Mouse (Mus musculus) hindbrain, embryonic 14.5 days (tissue): ENCODE data around the gene Ncor2. TPM values are rescaled to one million over a fixed set of nuclear protein-coding genes. Genes with fewer than 3 reads are reported as not detected.

Experiments used
- ATAC-seq: fragments of 200-750 bp; cut with Nextera tagmentation; 2 replicates; pipeline ENCODE4 v1.8.0; 2017; ENCODE audit warnings: moderate number of reproducible peaks, mild to moderate bottlenecking, moderate TSS enrichment, moderate library complexity; ENCODE audit not compliant: low FRiP score
- DNase-seq: peaks from one replicate; pipeline ENCODE4 v3.0.0-alpha.2; 2015; ENCODE audit warnings: low spot score
- H3K27ac ChIP-seq: fragments of 300-500 bp; sonication (generic); 2 replicates; pipeline ENCODE4 v1.5.1; 2014; ENCODE audit warnings: mild to moderate bottlenecking, moderate library complexity
- H3K27me3 ChIP-seq: fragments of 300-500 bp; sonication (generic); 2 replicates; pipeline ENCODE4 v1.6.1; 2014; ENCODE audit warnings: mild to moderate bottlenecking, low read length, mixed read lengths; ENCODE audit not compliant: control insufficient read depth, insufficient read depth
- H3K36me3 ChIP-seq: fragments of 300-500 bp; sonication (generic); replicated peaks from 2 replicates; pipeline ENCODE4 v1.6.1; 2014; ENCODE audit not compliant: control insufficient read depth, insufficient read depth
- H3K4me1 ChIP-seq: fragments of 300-500 bp; sonication (generic); replicated peaks from 2 replicates; pipeline ENCODE4 v1.6.1; 2014; ENCODE audit warnings: antibody characterized with exemption, low read length, mixed read lengths; ENCODE audit not compliant: control insufficient read depth, insufficient read depth
- H3K4me2 ChIP-seq: fragments of 300-500 bp; sonication (generic); replicated peaks from 2 replicates; pipeline ENCODE4 v1.6.1; 2014; ENCODE audit warnings: mild to moderate bottlenecking, moderate library complexity
- H3K4me3 ChIP-seq: fragments of 300-500 bp; sonication (generic); replicated peaks from 2 replicates; pipeline ENCODE4 v1.5.1; 2014; ENCODE audit warnings: mild to moderate bottlenecking, low read length
- H3K9ac ChIP-seq: fragments of 300-500 bp; sonication (generic); 2 replicates; pipeline ENCODE4 v1.6.1; 2014
- H3K9me3 ChIP-seq: fragments of 300-500 bp; sonication (generic); 2 replicates; pipeline ENCODE4 v1.6.1; 2016; ENCODE audit warnings: low read length; ENCODE audit not compliant: control insufficient read depth
- WGBS: fragments of 180-500 bp; shearing (Covaris S2); extraction: QIAGEN DNeasy Blood & Tissue Kit; methylation state at CpG from one replicate; pipeline ENCODE4 v1.1.7; 2014; 5-methylcytosine and 5-hydroxymethylcytosine counted together
- polyA plus RNA-seq: library from polyadenylated mRNA; unstranded; fragments of >200 nt; fragmentation: Nextera tagmentation; extraction: Ambion mirVana; gene quantifications from 2 replicates; pipeline ENCODE4 v1.2.1, GENCODE M21; 2014

The Ncor2 gene
- polyA plus RNA-seq, 1 experiment from 2014 or later: 27.4 TPM

- H3K27me3 ChIP-seq: no peaks in the 10 kb centered on the region
- peak overlapping the region; percentile 87 for H3K9ac ChIP-seq
- peak overlapping the region; percentile 78; the same call in 1 of the 2 replicates for H3K4me3 ChIP-seq
- no peaks in the 10 kb centered on the region for H3K36me3 ChIP-seq
- no peaks in the 10 kb centered on the region for H3K9me3 ChIP-seq
- H3K27ac ChIP-seq: peak overlapping the region; percentile 55
- no peak for ATAC-seq
- peaks cover 77% of the 10 kb centered on the region for H3K4me1 ChIP-seq
- DNase-seq: no peak
- peak overlapping the region; percentile 86 for H3K4me2 ChIP-seq
- WGBS: 46% methylated on average over 9 of the region's 9 CpGs
Measured at GRCm38 (mm10) chr5:125175673-125176369, 3.2 kb downstream of the Ncor2 start.

DNA sequence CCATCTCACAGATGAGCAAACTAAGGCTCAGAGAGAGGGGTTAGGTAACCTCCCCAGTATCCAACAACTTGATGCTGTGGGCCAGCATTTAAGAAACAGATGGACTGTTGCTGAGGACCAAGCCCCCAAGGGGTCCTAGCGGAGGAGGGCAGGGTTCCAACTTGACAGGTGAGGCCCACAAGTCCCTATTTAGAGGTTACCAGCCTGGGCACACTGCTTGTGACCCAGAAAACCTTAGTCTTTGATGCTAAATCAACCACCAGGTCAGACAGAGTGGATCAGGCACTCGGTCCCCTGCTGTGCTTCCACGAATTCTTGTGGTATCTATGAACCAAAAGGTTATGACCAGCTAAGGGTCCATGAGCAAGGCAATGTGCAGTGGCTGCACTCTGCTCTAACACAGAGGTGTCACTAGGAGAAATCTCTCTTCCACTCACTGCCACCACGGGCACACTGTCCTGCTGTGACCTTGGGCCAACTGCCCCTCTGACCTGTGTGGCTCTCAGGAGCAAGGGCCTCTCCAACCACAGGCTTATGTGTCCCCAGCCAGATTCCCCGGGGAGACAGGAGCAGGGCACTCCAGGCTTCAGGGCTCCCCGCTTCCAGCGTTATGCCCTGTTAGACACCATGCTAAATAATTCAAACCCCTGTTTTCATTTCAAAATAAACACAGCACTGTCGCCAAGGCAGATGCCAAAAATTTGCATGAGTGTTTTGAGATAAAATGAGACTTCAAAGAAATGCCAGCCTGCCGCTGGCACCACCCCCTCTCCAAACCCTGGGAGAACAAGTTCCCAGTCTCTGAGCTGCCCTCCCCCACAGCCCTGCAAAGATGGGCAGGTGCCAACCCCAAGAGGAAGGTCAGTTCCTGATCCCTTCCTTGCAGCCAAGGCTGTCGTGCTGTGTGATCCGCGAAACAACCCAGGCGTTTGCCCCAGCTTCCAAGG lies 4.0 kb downstream of the Ncor2 start:
- peak overlapping the region; percentile 87 for H3K9ac ChIP-seq
- WGBS: 42% methylated on average over 13 of the region's 13 CpGs
- no peak for DNase-seq
- peak overlapping the region; percentile 55; the same call in 1 of the 2 replicates for H3K27ac ChIP-seq
- H3K4me2 ChIP-seq: peak overlapping the region; percentile 86
- H3K9me3 ChIP-seq: no peaks in the 10 kb centered on the region
- H3K27me3 ChIP-seq: no peaks in the 10 kb centered on the region
- H3K36me3 ChIP-seq: no peaks in the 10 kb centered on the region
- no peak for ATAC-seq
- peaks cover 79% of the 10 kb centered on the region for H3K4me1 ChIP-seq
- H3K4me3 ChIP-seq: 0 out of 2 replicates have a peak overlapping the region, but pooled peaks have one; percentile 2

- 86% methylated on average over 1 of the region's 1 CpGs for WGBS
Measured at GRCm38 (mm10) chr5:125173868-125174267, 5.2 kb downstream of the Ncor2 start.

DNA sequence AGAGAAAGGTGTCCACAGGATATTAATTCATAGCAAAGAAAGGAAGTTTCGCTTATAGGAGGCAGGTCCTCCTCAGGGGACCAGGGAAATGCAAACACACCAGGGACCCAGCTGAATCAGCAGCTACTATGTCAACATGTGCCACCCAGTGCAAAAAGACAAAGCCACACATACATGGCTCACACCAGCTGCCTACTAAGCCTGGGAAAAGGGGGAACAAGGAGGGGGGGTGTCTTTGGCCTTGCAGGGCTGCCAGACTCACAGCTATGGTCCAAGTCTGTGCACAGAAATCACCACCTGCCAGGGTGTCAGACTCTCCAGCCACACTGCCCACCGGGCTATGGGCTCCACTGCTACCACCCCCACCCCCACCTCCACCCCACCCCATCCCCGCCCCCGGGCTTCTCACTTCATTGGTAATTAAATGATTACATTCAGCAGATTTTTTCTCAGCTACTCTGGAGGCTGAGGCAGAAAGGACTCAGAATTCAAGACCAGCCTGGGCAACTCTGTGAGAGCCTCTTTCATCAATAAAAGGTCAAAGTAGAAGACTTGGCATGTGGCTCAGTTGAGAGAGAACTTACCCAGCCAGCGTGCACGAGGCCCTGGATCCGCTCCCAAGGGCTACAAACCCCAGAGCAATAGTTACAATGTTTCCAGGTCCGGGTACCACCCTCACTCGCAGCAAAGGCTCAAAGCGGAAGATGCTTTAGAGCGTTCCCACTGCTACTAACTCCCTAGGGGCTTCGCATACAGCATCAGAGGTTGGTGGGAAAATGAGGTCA lies 6.0 kb downstream of the Ncor2 start:
- no peak overlapping the region; the same call in 1 of the 2 replicates for H3K9ac ChIP-seq
- H3K4me2 ChIP-seq: peak overlapping the region; percentile 9
- H3K36me3 ChIP-seq: no peaks in the 10 kb centered on the region

More at GRCm38 (mm10) chr5:125173868-125174267, 5.2 kb downstream of the Ncor2 start:
- no peak overlapping the region for H3K4me3 ChIP-seq
- no peak overlapping the region for H3K9ac ChIP-seq
- H3K27me3 ChIP-seq: no peaks in the 10 kb centered on the region
- H3K4me1 ChIP-seq: peaks cover 80% of the 10 kb centered on the region
- DNase-seq: no peak
- no peak for ATAC-seq
- no peak overlapping the region for H3K4me2 ChIP-seq
- peak overlapping the region; percentile 7 for H3K27ac ChIP-seq
- H3K9me3 ChIP-seq: no peaks in the 10 kb centered on the region
- no peaks in the 10 kb centered on the region for H3K36me3 ChIP-seq

GRCm38 (mm10) chr5:125171259-125171658 lies 7.8 kb downstream of the Ncor2 start:
- DNase-seq (no peak), ATAC-seq (no peak)
- Histone ChIP-seq H3K9me3 (no peaks in the 10 kb centered on the region), H3K27ac (peak overlapping the region; percentile 32), H3K27me3 (no peaks in the 10 kb centered on the region), H3K36me3 (no peaks in the 10 kb centered on the region), H3K4me3 (no peak overlapping the region), H3K9ac (peak overlapping the region; percentile 6; the same call in 1 of the 2 replicates), H3K4me1 (peaks cover 74% of the 10 kb centered on the region), H3K4me2 (no peak overlapping the region)
- WGBS: 52% methylated on average over 6 of the region's 6 CpGs

More for the DNA sequence above, 6.0 kb downstream of the Ncor2 start:
- DNase-seq: no peak
- H3K27ac ChIP-seq: peak overlapping the region; percentile 52
- H3K4me3 ChIP-seq: no peak overlapping the region
- 37% methylated on average over 12 of the region's 12 CpGs for WGBS
- no peaks in the 10 kb centered on the region for H3K27me3 ChIP-seq
- no peak for ATAC-seq
- H3K9me3 ChIP-seq: no peaks in the 10 kb centered on the region
- H3K4me1 ChIP-seq: peaks cover 80% of the 10 kb centered on the region

DNA sequence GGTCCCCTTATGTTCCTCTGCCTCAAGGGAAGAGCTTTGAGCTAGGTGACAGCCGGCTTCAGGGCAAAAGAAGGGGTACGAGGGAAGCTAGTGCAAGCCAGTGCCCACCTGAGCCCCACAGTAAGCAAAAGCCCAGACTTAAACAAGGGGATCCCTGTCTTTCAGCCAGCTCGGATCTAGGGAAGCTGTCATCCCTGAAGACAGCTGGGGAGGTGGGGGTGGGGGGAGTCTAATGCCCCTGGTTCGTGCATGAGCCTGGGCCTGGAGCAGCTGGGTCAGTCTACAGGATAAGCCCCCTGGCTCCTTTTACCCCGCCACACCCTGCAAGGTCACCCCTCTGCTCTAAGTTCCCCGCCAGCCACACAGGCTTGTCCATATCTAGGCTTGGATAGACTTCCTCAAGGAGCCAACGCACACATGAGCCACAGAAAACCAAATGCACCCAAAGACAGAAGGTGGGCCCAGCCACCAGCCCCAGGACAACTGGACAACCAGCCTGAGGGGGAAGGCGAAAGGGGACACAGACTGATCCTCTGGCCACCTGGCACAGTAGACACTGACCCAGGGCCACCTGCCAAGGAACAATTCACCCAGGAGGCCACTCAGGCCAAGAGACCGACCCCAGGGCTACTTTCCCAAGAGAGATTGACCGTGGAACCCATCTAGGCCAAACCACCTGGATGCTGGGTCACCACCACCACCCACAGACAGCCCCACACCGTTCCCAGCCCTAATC lies 8.7 kb downstream of the Ncor2 start:
- 67% methylated on average over 11 of the region's 11 CpGs for WGBS
- Histone ChIP-seq H3K4me1 (peaks cover 74% of the 10 kb centered on the region), H3K4me3 (no peak overlapping the region), H3K4me2 (no peak overlapping the region), H3K27me3 (no peaks in the 10 kb centered on the region), H3K36me3 (no peaks in the 10 kb centered on the region), H3K27ac (no peak overlapping the region), H3K9me3 (no peaks in the 10 kb centered on the region), H3K9ac (no peak overlapping the region; the same call in 1 of the 2 replicates)
- no peak for ATAC-seq
- no peak for DNase-seq

DNA sequence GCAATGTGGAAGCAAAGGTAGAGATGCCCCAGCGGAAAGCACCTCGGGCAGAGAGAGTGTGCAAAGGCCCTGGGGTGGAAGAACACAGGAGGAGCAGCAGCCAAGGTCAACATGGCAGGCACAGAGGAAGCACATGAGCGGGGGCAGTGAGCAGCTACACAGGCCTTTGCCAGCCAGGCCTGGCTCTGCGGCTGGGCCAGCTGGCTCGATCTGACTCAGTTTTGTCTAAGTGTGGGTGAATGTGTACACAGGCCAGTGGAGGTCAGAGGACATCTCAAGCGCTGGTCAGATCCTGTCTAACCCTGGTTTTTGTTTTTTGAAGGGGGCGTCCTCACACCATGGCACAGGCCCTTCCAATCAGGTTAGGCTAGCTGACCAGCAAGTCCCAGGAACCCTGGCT lies 10.9 kb downstream of the Ncor2 start:
- H3K9me3 ChIP-seq: no peaks in the 10 kb centered on the region

GRCm38 (mm10) chr5:125167524-125167923 lies 11.5 kb downstream of the Ncor2 start:
- Histone ChIP-seq H3K27ac (no peak overlapping the region), H3K27me3 (no peaks in the 10 kb centered on the region)

More for the DNA sequence above, 10.9 kb downstream of the Ncor2 start:
- H3K9ac ChIP-seq: no peak overlapping the region
- H3K4me3 ChIP-seq: no peak overlapping the region
- H3K36me3 ChIP-seq: no peaks in the 10 kb centered on the region
- H3K27ac ChIP-seq: no peak overlapping the region
- 77% methylated on average over 7 of the region's 7 CpGs for WGBS
- no peaks in the 10 kb centered on the region for H3K27me3 ChIP-seq
- DNase-seq (no peak), ATAC-seq (no peak)
- peaks cover 76% of the 10 kb centered on the region for H3K4me1 ChIP-seq
- no peak overlapping the region for H3K4me2 ChIP-seq

More at GRCm38 (mm10) chr5:125167524-125167923, 11.5 kb downstream of the Ncor2 start:
- H3K9ac ChIP-seq: no peak overlapping the region
- ATAC-seq (no peak), DNase-seq (no peak)
- H3K4me2 ChIP-seq: no peak overlapping the region
- 78% methylated on average over 5 of the region's 5 CpGs for WGBS
- H3K4me1 ChIP-seq: peaks cover 75% of the 10 kb centered on the region
- no peaks in the 10 kb centered on the region for H3K36me3 ChIP-seq
- no peak overlapping the region for H3K4me3 ChIP-seq
- H3K9me3 ChIP-seq: no peaks in the 10 kb centered on the region
